22 mouse cellular contexts compared by ENCODE assay signal in the genomic region with DNA sequence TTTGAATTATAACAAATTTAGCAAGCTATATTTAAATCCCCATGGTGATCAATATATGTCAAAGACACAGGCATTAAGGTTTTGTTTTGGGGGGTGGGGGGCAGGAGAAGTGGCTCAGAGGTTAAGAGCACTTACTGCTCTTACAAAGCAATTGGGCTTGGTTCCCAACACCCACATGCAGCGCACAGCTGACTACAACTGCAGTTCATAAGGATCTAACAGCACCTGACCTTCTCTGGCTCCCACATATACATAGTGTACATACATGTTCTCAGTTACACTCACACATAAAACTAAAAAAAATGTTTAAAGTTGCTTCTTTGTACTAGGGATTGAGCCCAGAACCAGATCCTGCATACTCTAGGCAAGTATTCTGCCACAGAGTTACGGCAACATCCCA. TPM values are rescaled to one million over a fixed set of nuclear protein-coding genes. Genes with fewer than 3 reads are reported as not detected.
A peak's percentile ranks its signal among the peaks of the same experiment; 100 is the strongest.
DNase-seq lines count a peak whose midpoint lies in the region; ATAC-seq lines count a peak whose summit lies in the region.
"Had no signal": no experiment of that assay in that cellular context is flagged by ENCODE, and none has a peak within 500 bp of the region (broad histone marks: within the 10 kb centered on the region; RNA-seq: fewer than 3 reads in every experiment).

No protein-coding gene starts in this region.

- peaks cover 3% of the 10 kb centered on the region; the same call in 1 of the 2 replicates for H3K36me3 ChIP-seq in midbrain, embryonic 11.5 days (ENCODE audit: control insufficient read depth, insufficient read depth, low read length)
- H3K36me3 ChIP-seq in midbrain, embryonic 13.5 days: peaks cover 22% of the 10 kb centered on the region

- no peak overlapping the region for H3K4me3 ChIP-seq in midbrain, embryonic 11.5 days (ENCODE audit: low read depth, low read length)
- H3K4me3 ChIP-seq in midbrain, embryonic 13.5 days (replicated peaks): no peak overlapping the region

- no peak overlapping the region for H3K4me2 ChIP-seq in midbrain, embryonic 11.5 days
- H3K4me2 ChIP-seq in midbrain, embryonic 13.5 days (replicated peaks): no peak overlapping the region

- H3K27ac ChIP-seq in midbrain, embryonic 11.5 days (ENCODE audit: low read depth, low read length): no peak overlapping the region
- H3K27ac ChIP-seq in midbrain, embryonic 13.5 days: no peak overlapping the region

- H3K27me3 ChIP-seq in midbrain, embryonic 11.5 days (ENCODE audit: control insufficient read depth, insufficient read depth, low read length): no peaks in the 10 kb centered on the region
- no peaks in the 10 kb centered on the region for H3K27me3 ChIP-seq in midbrain, embryonic 13.5 days
- H3K27me3 ChIP-seq: CH12.LX, Patski had no signal

- no peak overlapping the region for H3K9ac ChIP-seq in midbrain, embryonic 11.5 days (ENCODE audit: low read length)
- H3K9ac ChIP-seq in midbrain, embryonic 13.5 days (replicated peaks): no peak overlapping the region

- no peaks in the 10 kb centered on the region for H3K4me1 ChIP-seq in midbrain, embryonic 11.5 days (ENCODE audit: control insufficient read depth, insufficient read depth, low read length)
- no peaks in the 10 kb centered on the region for H3K4me1 ChIP-seq in midbrain, embryonic 13.5 days (replicated peaks)

- H3K9me3 ChIP-seq in midbrain, embryonic 11.5 days (ENCODE audit: control insufficient read depth, low read length): no peaks in the 10 kb centered on the region
- no peaks in the 10 kb centered on the region for H3K9me3 ChIP-seq in midbrain, embryonic 13.5 days
- H3K9me3 ChIP-seq: G1E had no signal

- intact Hi-C loops in heart, postnatal 10 days (cut with DNase I): no loop called here

- ATAC-seq in midbrain, embryonic 11.5 days (ENCODE audit: low FRiP score): no peak
- ATAC-seq in midbrain, embryonic 13.5 days: no peak
- peak; percentile 56; the same call in 1 of the 2 replicates for ATAC-seq in erythroblast, adult 5-6 weeks (replicated peaks; ENCODE audit: low FRiP score, poor library complexity, severe bottlenecking)
- ATAC-seq in activated CD4-positive, CD25-positive, alpha-beta regulatory T cell, adult 4 months: no peak
- ATAC-seq: CD4-positive, CD25-positive, alpha-beta regulatory T cell, adult 4 months; Patski had no signal

- 95% methylated on average over 2 of the region's 2 CpGs for WGBS in midbrain, embryonic 11.5 days
- WGBS in midbrain, embryonic 13.5 days: 94% methylated on average over 2 of the region's 2 CpGs

- peak; percentile 61 for DNase-seq in heart, adult 11 months
- DNase-seq in heart, postnatal 10 days: no peak
- peak; percentile 41 for DNase-seq in midbrain, embryonic 11.5 days (ENCODE audit: low spot score, missing footprints)
- DNase-seq in fat pad, adult 2 months (ENCODE audit: extremely low read depth, low read depth, low spot score): peak; percentile 72
- DNase-seq in testis, postnatal 10 days (ENCODE audit: low spot score): no peak
- DNase-seq: adrenal gland, adult 2 months; adrenal gland, adult 8-10 months; adrenal gland, postnatal 10 days; adrenal gland, postnatal 14 days; adrenal gland, postnatal 25 days; adrenal gland, postnatal 36 days; B cell, adult 2 months; cerebellum, adult 11 months; cerebellum, adult 11-12 months; cerebellum, adult 18-20 months had no signal

RNA-seq across cellular contexts. Expression of gene Ndufv2, which starts 10.0 kb away (rescaled TPM):
- 1,000 to 10,000 TPM in 1 of 2 experiments, 100 to 1,000 TPM in 1; 990 to 1,025 TPM for total RNA-seq in heart, postnatal 10 days (2021)
- 333 and 347 TPM in 2 replicates for polyA plus RNA-seq in midbrain, embryonic 11.5 days (2014; fragmentation: Nextera tagmentation; extraction: Ambion mirVana)
- 347 and 349 TPM in 2 replicates for polyA plus RNA-seq in midbrain, embryonic 13.5 days (2015; fragmentation: Nextera tagmentation; extraction: Ambion mirVana)
- total RNA-seq in erythroblast, adult 5-6 weeks (2015; ENCODE audit: low replicate concordance): 58.2 and 67.7 TPM in 2 replicates
- 60.4 TPM in 2 replicates for total RNA-seq in erythroblast, adult 5-6 weeks (2017; ENCODE audit: low replicate concordance)
- 100 to 1,000 TPM; 255 to 259 TPM for polyA plus RNA-seq in activated CD4-positive, CD25-positive, alpha-beta regulatory T cell, adult 4 months (2017; shearing (Covaris generic))

RNA-seq across cellular contexts. Expression of gene Ankrd12, which starts 14.5 kb away (rescaled TPM):
- total RNA-seq in heart, postnatal 10 days (2021): 10 to 100 TPM; 16.6 to 18.6 TPM
- 32.7 and 36.3 TPM in 2 replicates for polyA plus RNA-seq in midbrain, embryonic 11.5 days (2014; fragmentation: Nextera tagmentation; extraction: Ambion mirVana)
- 118 and 132 TPM in 2 replicates for polyA plus RNA-seq in midbrain, embryonic 13.5 days (2015; fragmentation: Nextera tagmentation; extraction: Ambion mirVana)
- total RNA-seq in erythroblast, adult 5-6 weeks (2015; ENCODE audit: low replicate concordance): 27.8 and 45.0 TPM in 2 replicates
- 27.3 and 32.6 TPM in 2 replicates for total RNA-seq in erythroblast, adult 5-6 weeks (2017; ENCODE audit: low replicate concordance)
- 100 to 1,000 TPM; 111 to 127 TPM for polyA plus RNA-seq in activated CD4-positive, CD25-positive, alpha-beta regulatory T cell, adult 4 months (2017; shearing (Covaris generic))

RNA-seq across cellular contexts. Expression of gene Washc1, which starts 20.0 kb away (rescaled TPM):
- total RNA-seq in heart, postnatal 10 days (2021): 10 to 100 TPM; 22.6 to 25.8 TPM
- polyA plus RNA-seq in midbrain, embryonic 11.5 days (2014; fragmentation: Nextera tagmentation; extraction: Ambion mirVana): 28.5 and 30.8 TPM in 2 replicates
- 39.7 and 40.2 TPM in 2 replicates for polyA plus RNA-seq in midbrain, embryonic 13.5 days (2015; fragmentation: Nextera tagmentation; extraction: Ambion mirVana)
- total RNA-seq in erythroblast, adult 5-6 weeks (2015; ENCODE audit: low replicate concordance): 5.4 and 9.6 TPM in 2 replicates
- 5.9 and 8.9 TPM in 2 replicates for total RNA-seq in erythroblast, adult 5-6 weeks (2017; ENCODE audit: low replicate concordance)
- 10 to 100 TPM; 27.9 to 32.7 TPM for polyA plus RNA-seq in activated CD4-positive, CD25-positive, alpha-beta regulatory T cell, adult 4 months (2017; shearing (Covaris generic))

RNA-seq across cellular contexts. Expression of gene Ddx11, which starts 31.9 kb away (rescaled TPM):
- 1 to 10 TPM; 2.9 to 4.3 TPM for total RNA-seq in heart, postnatal 10 days (2021)
- 13.4 and 15.7 TPM in 2 replicates for polyA plus RNA-seq in midbrain, embryonic 11.5 days (2014; fragmentation: Nextera tagmentation; extraction: Ambion mirVana)
- 8.3 and 10.2 TPM in 2 replicates for polyA plus RNA-seq in midbrain, embryonic 13.5 days (2015; fragmentation: Nextera tagmentation; extraction: Ambion mirVana)
- total RNA-seq in erythroblast, adult 5-6 weeks (2015; ENCODE audit: low replicate concordance): 1.2 and 3.1 TPM in 2 replicates
- total RNA-seq in erythroblast, adult 5-6 weeks (2017; ENCODE audit: low replicate concordance): 3.5 and 6.0 TPM in 2 replicates
- 10 to 100 TPM; 11.8 to 13.5 TPM for polyA plus RNA-seq in activated CD4-positive, CD25-positive, alpha-beta regulatory T cell, adult 4 months (2017; shearing (Covaris generic))

Comparison
In these comparisons a context has a peak if more than half of its experiments do, and no peak if none do; other contexts are left out.
1. DNase-seq: peak in heart, adult 11 months (single experiment), midbrain, embryonic 11.5 days (single experiment) and fat pad, adult 2 months (single experiment); none in heart, postnatal 10 days (0 of 2) and testis, postnatal 10 days (single experiment).